Mouse (Mus musculus) ES-Bruce4 (cell line): ENCODE data around the gene Dclre1b.

ENCODE experiments used
- CTCF ChIP-seq: IDR thresholded peaks from one replicate; pipeline ENCODE4 v1.8.1; 2011; ENCODE audit warnings: low read depth, low read length
- POLR2A ChIP-seq: IDR thresholded peaks from one replicate; pipeline ENCODE4 v1.8.1; 2011; ENCODE audit warnings: low read length; ENCODE audit not compliant: insufficient read depth

GRCm38 (mm10) chr3:103782844-103783609, 26.2 kb downstream of the Dclre1b start:
- TF ChIP-seq CTCF, result no peak
- no peak for TF ChIP-seq POLR2A
